Mouse (Mus musculus) ES-Bruce4 (cell line): Measurements from ENCODE around the gene Caly. TPM values are rescaled to one million over a fixed set of nuclear protein-coding genes. Genes with fewer than 3 reads are reported as not detected.

ENCODE experiments used
- H3K27ac ChIP-seq: 2 replicates; pipeline ENCODE4 v1.5.1; 2012; ENCODE audit warnings: low read length, inconsistent platforms; ENCODE audit not compliant: insufficient read depth
- H3K27me3 ChIP-seq: 2 replicates; pipeline ENCODE4 v1.6.1; 2012; ENCODE audit warnings: mild to moderate bottlenecking, low read length, inconsistent platforms; ENCODE audit not compliant: control insufficient read depth, poor library complexity, insufficient read depth, severe bottlenecking
- H3K36me3 ChIP-seq: 2 replicates; pipeline ENCODE4 v1.6.1; 2012; ENCODE audit warnings: inconsistent platforms, mild to moderate bottlenecking, low read length, moderate library complexity; ENCODE audit not compliant: control insufficient read depth, poor library complexity, insufficient read depth, severe bottlenecking
- H3K4me1 ChIP-seq: one replicate; pipeline ENCODE4 v1.8.1; 2011; ENCODE audit warnings: low read length; ENCODE audit not compliant: control insufficient read depth, insufficient read depth
- H3K4me3 ChIP-seq: 2 replicates; pipeline ENCODE4 v1.5.1; 2011; ENCODE audit warnings: low read depth, mild to moderate bottlenecking, low read length
- H3K9ac ChIP-seq: 2 replicates; pipeline ENCODE4 v1.6.1; 2012; ENCODE audit warnings: low read depth, mild to moderate bottlenecking, inconsistent platforms; ENCODE audit not compliant: poor library complexity, severe bottlenecking
- H3K9me3 ChIP-seq: replicated peaks from 2 replicates; pipeline ENCODE4 v1.6.1; 2012; ENCODE audit warnings: mild to moderate bottlenecking, low read length, inconsistent platforms; ENCODE audit not compliant: control insufficient read depth, poor library complexity, insufficient read depth, severe bottlenecking
- CTCF ChIP-seq: IDR thresholded peaks from one replicate; pipeline ENCODE4 v1.8.1; 2011; ENCODE audit warnings: low read depth, low read length
- EP300 ChIP-seq: IDR thresholded peaks from 2 replicates; pipeline ENCODE4 v1.6.1; 2011; ENCODE audit warnings: low read depth, low read length; ENCODE audit not compliant: insufficient read depth
- POLR2A ChIP-seq: IDR thresholded peaks from one replicate; pipeline ENCODE4 v1.8.1; 2011; ENCODE audit warnings: low read length; ENCODE audit not compliant: insufficient read depth
- polyA plus RNA-seq: library from polyadenylated mRNA; stranded (reverse); fragments of >200 nt; gene quantifications from 2 replicates; pipeline ENCODE4 v1.2.4, GENCODE M21; 2011; ENCODE audit warnings: low read depth; ENCODE audit not compliant: missing spikeins, insufficient read depth, insufficient read length

The Caly gene
- polyA plus RNA-seq, 1 experiment = 0.84 TPM

DNA sequence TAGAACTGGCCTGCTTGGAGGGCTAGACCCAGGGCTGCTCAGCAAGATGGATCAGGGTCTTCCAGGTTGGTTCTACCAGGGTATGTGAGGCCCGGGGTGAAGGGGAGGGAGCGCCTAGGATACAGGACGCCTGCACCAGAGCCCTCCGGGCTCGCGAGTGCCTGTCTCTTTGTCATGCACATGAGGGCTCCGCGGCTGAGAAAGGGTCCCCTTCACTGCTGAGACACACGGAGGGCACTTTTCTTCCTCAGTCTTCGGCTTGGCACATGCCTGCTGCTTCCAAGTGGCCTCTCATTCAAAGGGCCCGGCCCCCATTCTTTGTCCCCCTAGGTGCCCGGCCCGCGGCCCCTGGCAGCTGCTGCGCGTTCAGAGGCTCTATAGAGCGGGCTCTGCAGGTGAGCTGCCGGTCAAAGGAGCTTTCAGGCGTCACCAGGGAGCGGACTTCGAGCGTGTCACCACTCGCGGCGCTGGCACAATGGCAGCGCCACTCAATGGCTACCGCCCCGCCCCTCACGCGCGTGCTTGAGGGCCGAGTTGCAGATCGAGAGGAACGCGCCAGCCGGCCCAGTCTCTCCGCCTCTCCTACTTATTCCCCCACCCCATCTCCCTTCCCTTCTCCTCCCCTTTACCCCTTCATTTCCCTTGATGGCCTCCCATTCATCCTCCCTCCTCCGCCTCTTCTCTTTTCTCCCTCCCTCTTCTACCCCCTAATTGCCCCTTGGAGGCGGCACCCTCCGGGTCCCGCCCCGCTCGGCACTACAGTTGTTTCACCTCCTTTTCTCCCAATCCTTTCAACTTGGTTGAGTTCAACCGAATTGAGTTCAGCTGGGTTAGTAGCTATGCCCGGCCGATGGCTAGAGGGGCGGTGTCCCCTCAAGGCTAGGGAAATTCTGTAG lies 21.2 kb downstream of the Caly start:
- H3K27me3 ChIP-seq = peaks cover 10% of the 10 kb centered on the region
- no peak overlapping the region for H3K27ac ChIP-seq
- TF ChIP-seq EP300 (peak; percentile 65; the same call in 1 of the 2 replicates), CTCF (no peak)

DNA sequence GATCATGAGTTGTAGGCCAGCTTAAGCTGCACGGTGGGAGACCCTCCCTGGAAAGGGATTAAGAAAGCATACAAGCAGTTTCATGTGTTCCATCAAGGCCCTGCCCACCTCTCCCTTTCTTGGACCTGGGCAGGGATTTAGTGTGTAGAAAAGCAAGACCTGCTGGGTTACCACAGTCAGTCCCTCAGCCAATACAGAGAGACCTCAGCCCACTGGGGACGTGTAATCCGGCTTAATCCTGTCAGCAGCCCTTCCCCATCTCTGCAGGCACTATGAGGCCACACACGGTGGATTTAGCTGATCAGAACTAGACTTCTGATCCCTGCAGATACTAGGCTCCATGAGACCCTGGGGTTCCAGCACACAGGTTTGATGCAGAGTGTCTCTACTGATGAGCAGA lies 22.7 kb downstream of the Caly start:
- no peaks in the 10 kb centered on the region for H3K4me1 ChIP-seq
- no peaks in the 10 kb centered on the region for H3K36me3 ChIP-seq
- no peak overlapping the region for H3K27ac ChIP-seq
- H3K9me3 ChIP-seq = no peaks in the 10 kb centered on the region
- no peak overlapping the region for H3K4me3 ChIP-seq
- peaks cover 10% of the 10 kb centered on the region for H3K27me3 ChIP-seq
- no peak overlapping the region for H3K9ac ChIP-seq
- no peak for TF ChIP-seq CTCF
- TF ChIP-seq POLR2A = no peak
- no peak for TF ChIP-seq EP300

More for the DNA sequence above, 21.2 kb downstream of the Caly start:
- H3K9ac ChIP-seq = no peak overlapping the region
- H3K9me3 ChIP-seq = no peaks in the 10 kb centered on the region
- H3K4me3 ChIP-seq = peak overlapping the region; percentile 23
- H3K36me3 ChIP-seq = no peaks in the 10 kb centered on the region
- no peaks in the 10 kb centered on the region for H3K4me1 ChIP-seq

GRCm38 (mm10) chr7:140058528-140058927 lies 23.8 kb downstream of the Caly start:
- Histone ChIP-seq H3K4me1 (no peaks in the 10 kb centered on the region), H3K9me3 (no peaks in the 10 kb centered on the region), H3K4me3 (peak overlapping the region; percentile 43; the same call in 1 of the 2 replicates), H3K36me3 (no peaks in the 10 kb centered on the region), H3K27me3 (peaks cover 10% of the 10 kb centered on the region), H3K9ac (peak overlapping the region; percentile 24; the same call in 1 of the 2 replicates), H3K27ac (no peak overlapping the region)
- no peak for TF ChIP-seq CTCF
- no peak for TF ChIP-seq EP300
- TF ChIP-seq POLR2A = no peak

DNA sequence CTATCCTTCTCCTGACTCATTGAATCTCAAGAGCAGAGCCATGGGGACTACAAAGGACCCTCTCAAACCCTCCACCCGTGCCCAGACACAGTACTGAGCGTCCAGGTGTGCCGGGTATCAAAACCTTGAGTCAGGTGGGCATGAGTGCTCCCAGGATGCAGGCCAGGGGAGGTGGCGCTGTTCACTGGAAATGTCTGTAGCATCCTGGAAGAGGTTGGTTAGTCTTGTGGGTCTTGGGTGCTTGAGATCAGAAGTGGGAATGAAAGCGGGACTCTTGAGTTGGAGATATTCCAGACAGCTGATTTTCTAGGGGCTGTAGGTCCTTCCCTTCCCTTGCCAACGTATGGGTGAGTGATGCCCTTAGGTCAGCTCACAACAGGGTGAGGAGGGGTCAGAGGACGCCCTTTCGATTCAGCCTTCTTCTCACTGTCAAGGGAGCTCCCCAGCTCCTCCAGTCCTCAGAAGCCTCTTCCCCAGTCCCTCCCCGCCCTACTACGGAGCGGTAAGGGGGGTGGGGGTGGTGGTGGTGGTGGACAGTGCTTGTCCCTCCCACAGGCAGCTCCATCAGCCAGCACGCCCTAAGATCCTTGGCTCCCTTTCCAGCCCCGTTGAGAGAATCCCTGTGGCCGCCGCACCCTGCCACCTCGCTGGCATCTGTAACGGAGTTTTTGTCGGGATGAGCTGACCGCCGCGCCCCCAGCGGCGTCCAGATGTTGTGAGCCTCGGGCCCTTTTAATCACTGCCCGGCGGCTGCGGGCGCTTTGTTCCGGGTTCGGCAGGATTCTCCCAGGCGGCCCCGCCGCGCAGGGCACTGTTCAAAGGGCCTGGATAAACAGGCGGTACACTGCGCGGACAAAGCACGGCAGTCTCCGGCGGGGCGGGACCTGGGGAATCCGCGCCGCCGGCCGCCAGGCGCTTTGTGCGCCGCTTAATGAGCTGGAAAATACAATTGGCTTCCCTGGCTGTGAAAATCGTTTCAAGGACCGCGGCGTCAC lies 24.6 kb downstream of the Caly start:
- H3K27ac ChIP-seq = no peak overlapping the region
- peaks cover 10% of the 10 kb centered on the region for H3K27me3 ChIP-seq
- peak overlapping the region; percentile 24; the same call in 1 of the 2 replicates for H3K9ac ChIP-seq
- TF ChIP-seq POLR2A (no peak), EP300 (0 out of 2 replicates have a peak, but pooled peaks have one; percentile 44), CTCF (no peak)
- no peaks in the 10 kb centered on the region for H3K4me1 ChIP-seq
- no peaks in the 10 kb centered on the region for H3K36me3 ChIP-seq
- no peaks in the 10 kb centered on the region for H3K9me3 ChIP-seq
- peak overlapping the region; percentile 43 for H3K4me3 ChIP-seq

- H3K27me3 ChIP-seq = peaks cover 14% of the 10 kb centered on the region
- H3K36me3 ChIP-seq = no peaks in the 10 kb centered on the region
- H3K4me3 ChIP-seq = no peak overlapping the region
- no peaks in the 10 kb centered on the region for H3K9me3 ChIP-seq
- TF ChIP-seq EP300 (no peak), POLR2A (no peak), CTCF (no peak)
- H3K9ac ChIP-seq = no peak overlapping the region
- no peaks in the 10 kb centered on the region for H3K4me1 ChIP-seq
- no peak overlapping the region for H3K27ac ChIP-seq
Measured at GRCm38 (mm10) chr7:140054124-140054523, 28.2 kb downstream of the Caly start.
